Mouse (Mus musculus): ENCODE measurements around the gene Tm9sf4.

DNA sequence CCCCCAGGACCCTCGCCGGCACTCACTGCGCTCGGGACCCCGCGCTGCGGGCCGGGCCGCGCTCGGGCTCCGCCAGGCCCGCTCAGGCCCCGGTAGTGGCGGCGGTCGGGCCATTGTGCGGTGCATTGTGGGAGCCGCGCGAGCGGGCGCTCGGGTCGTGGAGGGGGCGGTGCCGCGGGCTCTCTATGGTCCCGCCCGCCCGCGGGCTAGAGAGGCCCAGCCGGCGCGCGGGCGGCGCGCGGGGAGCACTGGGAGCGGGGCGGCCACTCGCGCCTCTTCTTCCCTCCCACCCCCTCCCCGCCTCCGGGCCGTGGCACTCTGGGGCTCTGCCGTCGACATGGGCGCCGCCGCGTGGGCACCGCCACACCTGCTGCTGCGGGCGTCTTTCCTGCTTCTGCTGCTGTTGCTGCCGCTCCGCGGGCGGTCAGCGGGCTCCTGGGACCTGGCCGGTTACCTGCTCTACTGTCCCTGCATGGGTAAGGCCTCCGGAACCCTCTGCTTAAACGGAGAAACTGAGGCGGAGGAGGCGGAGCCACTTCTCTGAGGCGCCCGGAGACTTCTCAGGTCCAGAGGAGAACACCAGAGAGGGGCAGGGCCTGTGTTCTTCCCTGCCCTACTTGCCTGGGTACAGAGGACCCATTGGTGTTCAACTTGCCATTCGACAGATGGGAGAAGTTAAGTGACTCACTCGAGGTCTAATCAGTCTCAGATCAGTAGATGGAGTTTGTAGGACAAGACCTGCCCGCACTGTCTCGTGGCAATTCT, 80.3 kb downstream of the Tm9sf4 start, which contains the start of the genes Plagl2 and Pofut1:
- TF ChIP-seq CTCF (IDR thresholded peaks at IDR 0.05; ENCODE audit: insufficient read depth, low read length) (no peak), POLR2A (IDR thresholded peaks at IDR 0.05; ENCODE audit: borderline replicate concordance, extremely low read depth, low read depth, low read length) (no peak; the same call in 1 of the 2 replicates)
